Mouse (Mus musculus): ENCODE results near the gene H1f0. TPM values are rescaled to one million over a fixed set of nuclear protein-coding genes. Genes with fewer than 3 reads are reported as not detected.
"Not testable (repeated sequence)": the region's sequence is repeated elsewhere in the genome, so short reads cannot be mapped to it uniquely, and the experiment has no call there.

H1f0 gene
- total RNA-seq, 2 experiments from 2014 or later = 101 to 108 TPM

DNA sequence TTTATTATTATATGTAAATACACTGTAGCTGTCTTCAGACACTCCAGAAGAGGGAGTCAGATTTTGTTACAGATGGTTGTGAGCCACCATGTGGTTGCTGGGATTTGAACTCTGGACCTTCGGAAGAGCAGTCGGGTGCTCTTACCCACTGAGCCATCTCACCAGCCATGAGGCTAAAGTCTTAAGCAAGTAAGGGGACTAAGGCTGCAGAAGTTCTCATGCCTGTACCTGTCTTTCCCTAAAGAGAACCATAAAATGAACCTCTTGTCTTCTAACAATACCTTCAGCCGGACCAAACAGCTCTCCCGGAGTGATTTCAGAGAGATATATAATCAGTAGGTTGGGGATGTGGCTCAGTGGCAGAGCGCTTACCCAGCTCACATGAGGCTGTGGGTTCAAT is 3.7 kb downstream of the H1f0 start:
- not testable (repeated sequence) for DNase-seq (ENCODE audit: extremely low spot score in 1 of 2, low spot score in 1 of 2)

GRCm38 (mm10) chr15:79037913-79038328 is 9.7 kb downstream of the H1f0 start:
- DNase-seq (ENCODE audit: extremely low spot score in 1 of 2, low spot score in 1 of 2) = peak; percentile 65 to 86

- no peak for DNase-seq (ENCODE audit: extremely low spot score in 1 of 2, low spot score in 1 of 2)
Observed at GRCm38 (mm10) chr15:79038331-79038730, 10.1 kb downstream of the H1f0 start.

- peak in 1 of 2 experiments; percentile 61 for DNase-seq (ENCODE audit: extremely low spot score in 1 of 2, low spot score in 1 of 2)
Observed at GRCm38 (mm10) chr15:79038853-79039252, 10.6 kb downstream of the H1f0 start.

DNA sequence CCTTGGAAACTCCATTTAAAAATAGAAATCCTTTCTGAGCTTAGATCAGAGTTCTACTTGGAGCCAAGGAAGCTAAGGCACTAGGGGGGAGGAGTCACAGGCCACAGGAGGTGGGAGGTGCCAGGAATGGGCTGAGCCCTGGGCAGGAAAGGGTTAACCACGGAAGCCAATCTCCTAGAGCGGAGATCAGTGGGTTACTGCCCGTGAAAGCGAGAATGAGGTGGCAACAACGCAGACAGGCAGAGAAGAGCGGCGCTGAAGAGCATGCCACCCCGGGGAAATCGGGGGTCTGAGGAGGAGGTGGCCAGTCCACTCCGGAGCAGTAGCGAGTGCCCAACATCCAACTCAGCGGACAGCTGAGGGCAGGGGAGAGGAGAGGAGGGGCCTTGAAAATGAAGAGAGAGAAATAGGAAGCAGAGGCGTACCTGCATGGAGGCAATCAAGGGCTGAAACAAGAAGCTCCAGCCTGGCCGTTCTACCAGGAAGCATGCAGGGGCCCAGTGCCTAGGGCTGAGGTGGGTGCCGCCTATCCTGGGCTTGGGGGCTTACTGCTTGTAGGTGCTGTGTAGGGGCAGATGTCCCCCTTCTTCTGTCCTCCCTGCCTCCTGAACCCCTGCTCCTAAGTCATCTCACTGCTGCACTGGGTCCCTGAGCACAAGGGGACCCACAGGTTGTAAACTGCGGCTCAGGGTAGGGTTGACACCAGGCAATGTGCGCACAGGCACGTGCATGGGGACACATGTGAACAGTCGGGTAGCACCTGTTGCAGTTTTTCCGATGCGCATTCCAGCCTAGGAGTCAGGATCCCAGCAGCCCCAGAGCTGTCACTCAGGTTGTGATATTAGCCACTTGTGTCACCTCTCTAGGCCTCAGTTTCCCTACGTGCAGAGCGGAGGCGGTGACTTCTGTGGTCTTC is 12.5 kb downstream of the H1f0 start:
- DNase-seq (ENCODE audit: extremely low spot score in 1 of 2, low spot score in 1 of 2) = no peak

GRCm38 (mm10) chr15:79041585-79041984 is 13.3 kb downstream of the H1f0 start, which contains the start of gene Galr3:
Gene Galr3, plus strand, starts transcription at chr15:79041885.
- no peak for DNase-seq (ENCODE audit: extremely low spot score in 1 of 2, low spot score in 1 of 2)

DNA sequence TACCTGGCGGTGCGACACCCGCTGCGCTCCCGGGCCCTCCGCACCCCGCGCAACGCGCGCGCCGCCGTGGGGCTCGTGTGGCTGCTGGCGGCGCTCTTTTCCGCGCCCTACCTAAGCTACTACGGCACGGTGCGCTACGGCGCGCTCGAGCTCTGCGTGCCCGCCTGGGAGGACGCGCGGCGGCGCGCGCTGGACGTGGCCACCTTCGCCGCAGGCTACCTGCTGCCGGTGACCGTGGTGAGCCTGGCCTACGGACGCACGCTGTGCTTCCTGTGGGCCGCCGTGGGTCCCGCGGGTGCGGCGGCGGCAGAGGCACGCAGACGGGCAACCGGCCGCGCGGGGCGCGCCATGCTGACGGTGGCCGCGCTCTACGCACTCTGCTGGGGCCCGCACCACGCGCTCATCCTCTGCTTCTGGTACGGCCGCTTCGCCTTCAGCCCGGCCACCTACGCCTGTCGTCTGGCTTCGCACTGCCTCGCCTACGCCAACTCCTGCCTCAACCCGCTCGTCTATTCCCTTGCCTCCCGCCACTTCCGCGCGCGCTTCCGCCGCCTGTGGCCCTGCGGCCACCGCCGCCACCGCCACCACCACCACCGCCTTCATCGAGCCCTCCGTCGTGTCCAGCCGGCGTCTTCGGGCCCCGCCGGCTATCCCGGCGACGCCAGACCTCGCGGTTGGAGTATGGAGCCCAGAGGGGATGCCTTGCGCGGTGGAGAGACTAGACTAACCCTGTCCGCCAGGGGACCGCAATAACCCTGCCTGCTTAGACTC is 14.7 kb downstream of the H1f0 start:
- DNase-seq (ENCODE audit: extremely low spot score in 1 of 2, low spot score in 1 of 2) = peak in 1 of 2 experiments; percentile 45

DNA sequence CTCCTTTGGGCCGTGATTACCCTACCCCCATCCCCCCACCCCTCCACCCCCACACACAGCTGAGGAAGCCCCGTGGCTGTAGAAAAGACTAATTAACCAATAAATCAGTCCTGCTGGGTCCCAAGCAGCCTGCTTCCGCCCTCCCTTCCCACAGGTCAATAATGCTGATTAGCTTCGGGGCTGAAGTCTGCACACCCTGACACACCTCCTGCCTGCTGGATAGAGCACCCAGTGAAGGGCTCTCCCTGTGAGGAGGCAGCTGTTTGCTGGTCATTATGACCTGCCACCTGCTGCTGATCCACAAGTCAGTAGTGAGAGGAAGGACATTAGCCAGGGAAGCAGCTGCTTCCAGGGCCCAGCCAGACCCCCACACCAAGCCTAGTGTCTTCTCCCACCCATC is 16.6 kb downstream of the H1f0 start:
- no peak for DNase-seq (ENCODE audit: extremely low spot score in 1 of 2, low spot score in 1 of 2)

DNA sequence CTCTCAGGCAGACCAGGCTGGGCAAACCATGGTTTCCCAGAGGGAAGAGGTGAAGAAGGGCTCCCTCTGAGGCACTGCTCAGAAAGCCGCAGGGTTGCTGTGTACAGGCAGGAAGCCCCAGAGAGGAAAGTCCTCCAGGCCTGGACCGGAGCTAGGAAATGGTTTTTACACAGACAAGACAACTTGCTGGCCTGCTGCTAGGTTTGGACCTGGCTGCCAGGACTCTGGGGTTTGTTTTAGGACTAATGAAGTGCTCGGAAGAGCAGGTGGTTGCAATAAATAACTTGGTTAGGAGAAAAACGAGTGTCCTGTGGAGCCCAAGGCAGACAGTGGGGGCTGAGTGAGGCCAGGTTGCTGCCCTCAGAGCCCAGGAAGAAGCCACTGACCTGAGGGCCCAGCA is 19.9 kb downstream of the H1f0 start:
- DNase-seq (ENCODE audit: extremely low spot score in 1 of 2, low spot score in 1 of 2) = no peak

- DNase-seq (ENCODE audit: extremely low spot score in 1 of 2, low spot score in 1 of 2) = no peak
Observed at GRCm38 (mm10) chr15:79050160-79050845, 22.1 kb downstream of the H1f0 start.

DNA sequence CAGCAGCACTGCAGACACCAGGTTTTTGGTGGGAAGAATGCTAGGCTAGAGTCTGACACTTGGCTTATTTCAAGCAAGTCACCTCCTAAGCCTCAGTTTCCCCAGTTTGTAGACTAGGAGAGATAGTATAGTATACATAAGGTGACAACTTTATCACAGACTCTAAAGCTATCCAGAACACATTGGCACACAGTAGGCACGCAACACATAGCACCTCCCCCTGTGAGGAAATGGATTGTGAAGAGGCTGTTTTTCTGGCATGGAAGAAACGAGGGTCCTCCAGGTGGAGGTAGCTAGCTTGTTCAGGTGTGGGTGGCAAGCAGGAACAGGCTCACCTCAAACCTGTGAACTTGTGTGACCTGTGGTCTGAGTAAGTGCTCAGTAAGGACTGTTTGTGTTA is 22.7 kb downstream of the H1f0 start:
- no peak for DNase-seq (ENCODE audit: extremely low spot score in 1 of 2, low spot score in 1 of 2)

- no peak for DNase-seq (ENCODE audit: extremely low spot score in 1 of 2, low spot score in 1 of 2)
Observed at GRCm38 (mm10) chr15:79051461-79052360, 23.5 kb downstream of the H1f0 start.

- no peak for DNase-seq (ENCODE audit: extremely low spot score in 1 of 2, low spot score in 1 of 2)
Observed at GRCm38 (mm10) chr15:79052366-79052765, 24.1 kb downstream of the H1f0 start.

GRCm38 (mm10) chr15:79056601-79057000 is 28.4 kb downstream of the H1f0 start:
- no peak for DNase-seq (ENCODE audit: extremely low spot score in 1 of 2, low spot score in 1 of 2)

DNA sequence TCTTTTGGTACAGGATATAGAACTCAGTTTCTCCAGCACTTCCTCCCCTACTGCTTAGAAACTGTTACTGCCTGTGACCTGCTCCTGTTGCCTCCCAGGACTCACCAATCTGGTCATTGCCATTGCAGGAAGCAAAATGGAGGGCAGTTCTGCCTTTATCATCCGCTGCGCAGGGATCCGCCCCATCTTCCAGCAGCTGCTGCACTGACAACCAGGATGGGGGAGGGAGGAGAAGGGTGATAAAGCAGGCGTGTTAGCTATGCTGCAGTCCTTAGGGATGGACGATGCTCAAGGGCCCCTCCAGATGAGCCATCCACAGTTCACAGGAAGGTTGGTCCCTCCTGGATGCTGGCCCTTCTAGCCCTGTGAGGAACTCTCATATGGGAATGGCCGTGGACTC is 29.6 kb downstream of the H1f0 start:
- no peak for DNase-seq (ENCODE audit: extremely low spot score in 1 of 2, low spot score in 1 of 2)

DNA sequence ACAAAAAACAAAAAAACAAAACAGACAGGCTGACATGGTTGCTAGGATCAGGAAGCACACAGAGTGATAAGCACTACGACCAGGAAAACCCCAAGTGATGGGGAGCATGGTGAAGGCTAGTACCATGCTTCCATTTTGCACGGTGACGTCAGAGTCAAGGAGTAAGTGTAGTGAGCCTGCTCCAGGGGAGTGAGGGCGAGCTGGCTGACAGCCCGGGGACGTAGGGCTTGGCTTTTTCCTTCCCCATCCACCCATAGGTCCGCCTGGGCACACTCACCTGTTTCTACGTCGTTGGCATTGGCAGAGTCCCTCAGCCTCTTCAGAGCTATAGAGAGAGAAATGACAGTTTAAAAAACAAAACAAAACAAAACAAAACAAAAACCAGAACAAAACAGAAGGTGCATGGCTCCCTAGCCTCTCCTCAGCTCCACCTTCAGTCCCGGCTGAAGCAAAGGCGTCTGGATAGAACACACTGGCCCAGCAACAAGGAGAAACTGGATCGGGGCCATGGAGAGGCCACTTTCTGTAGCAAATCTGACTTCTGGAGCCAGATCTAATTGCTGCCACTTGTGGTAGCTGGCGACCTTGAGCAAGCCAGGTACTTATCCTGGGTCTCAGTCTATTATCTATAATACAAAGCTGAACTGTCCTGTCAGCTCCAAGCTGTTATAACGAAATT is 32.8 kb downstream of the H1f0 start:
- DNase-seq (ENCODE audit: extremely low spot score in 1 of 2, low spot score in 1 of 2) = no peak

DNA sequence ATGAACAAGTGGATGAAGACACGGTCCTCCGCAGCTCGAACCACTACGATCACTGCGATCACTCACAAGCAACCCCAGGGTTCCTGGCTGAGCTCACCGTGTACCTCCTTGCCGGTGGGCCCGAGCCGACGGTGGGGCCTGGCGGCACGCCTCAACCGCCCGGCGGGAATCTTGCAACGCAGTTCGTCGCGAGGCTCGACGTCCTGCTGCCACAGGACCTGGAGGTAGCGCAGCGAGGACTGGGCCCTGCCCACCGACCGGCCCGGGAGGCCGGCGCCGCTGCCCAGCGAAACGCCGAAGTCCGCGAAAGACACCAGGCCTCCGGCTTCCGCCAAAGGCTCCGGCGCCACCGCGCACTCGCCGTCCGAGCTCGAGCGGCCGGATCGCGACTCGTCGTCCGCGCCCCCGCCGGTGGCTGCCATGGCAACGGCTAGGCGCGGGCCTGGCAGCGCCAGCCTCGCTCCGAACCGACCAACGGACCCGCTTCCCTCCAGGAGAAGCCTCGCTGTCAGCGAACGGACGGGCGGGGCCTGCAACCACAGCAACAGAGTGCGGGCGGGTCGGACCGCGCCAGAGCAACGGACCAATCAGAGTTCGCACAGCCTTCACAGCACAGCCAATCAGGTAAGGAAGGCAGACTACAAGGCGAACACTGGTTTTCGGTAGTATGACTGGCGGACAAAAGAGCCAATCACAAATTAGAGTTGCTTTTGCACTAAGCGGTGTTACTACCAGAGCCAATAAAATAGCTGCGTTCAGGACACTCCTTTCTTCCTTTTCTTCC is 34.3 kb downstream of the H1f0 start, which contains the start of gene Ankrd54:
Gene Ankrd54, minus strand, starts transcription at position 518 of the 784 bp plus-strand sequence.
- DNase-seq (ENCODE audit: extremely low spot score in 1 of 2, low spot score in 1 of 2) = peak; percentile 82 to 92

- DNase-seq (ENCODE audit: extremely low spot score in 1 of 2, low spot score in 1 of 2) = no peak
Observed at GRCm38 (mm10) chr15:79063160-79063740, 35.0 kb downstream of the H1f0 start.

All from layer of hippocampus, postnatal 25 days (tissue).